Mouse (Mus musculus): ENCODE measurements around the gene Runx2. TPM values are rescaled to one million over a fixed set of nuclear protein-coding genes. Genes with fewer than 3 reads are reported as not detected.

Gene Runx2
- polyA plus RNA-seq, 1 experiment from 2014 or later = 2.0 TPM

DNA sequence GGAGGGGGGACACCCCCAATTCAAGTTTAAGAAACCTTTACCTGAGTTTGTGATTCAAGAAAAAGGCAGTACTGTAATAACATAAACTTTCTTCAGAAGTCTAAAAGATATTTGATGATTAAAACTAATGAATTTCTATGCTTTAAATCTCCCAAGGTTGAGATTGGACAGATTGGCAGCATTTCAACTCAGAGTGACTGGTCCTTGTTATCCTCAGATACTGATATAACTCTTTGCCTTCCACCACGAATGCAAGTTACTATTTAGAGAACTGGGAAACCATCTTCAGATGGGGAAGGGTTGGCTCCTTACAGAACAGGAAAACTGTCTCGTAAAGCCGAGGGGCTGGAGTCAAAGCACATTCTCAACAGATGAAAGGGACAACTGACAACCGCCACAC, 172.5 kb downstream of the Runx2 start:
- no peaks in the 10 kb centered on the region for H3K36me3 ChIP-seq (replicated peaks)
- H3K4me1 ChIP-seq = peaks cover 11% of the 10 kb centered on the region; the same call in 1 of the 2 replicates
- no peaks in the 10 kb centered on the region for H3K9me3 ChIP-seq
- no peak for DNase-seq (ENCODE audit: low spot score)
- no peak overlapping the region for H3K4me3 ChIP-seq
- H3K27me3 ChIP-seq (replicated peaks; ENCODE audit: low read depth, poor library complexity, severe bottlenecking) = peaks cover 6% of the 10 kb centered on the region; the same call in 1 of the 2 replicates
- H3K27ac ChIP-seq (replicated peaks) = no peak overlapping the region
- WGBS = 74% methylated on average over 4 of the region's 4 CpGs

- no peak overlapping the region for H3K27ac ChIP-seq (replicated peaks)
- DNase-seq (ENCODE audit: low spot score) = no peak
- no peaks in the 10 kb centered on the region for H3K36me3 ChIP-seq (replicated peaks)
- H3K9me3 ChIP-seq = no peaks in the 10 kb centered on the region
- 77% methylated on average over 3 of the region's 3 CpGs for WGBS
- H3K27me3 ChIP-seq (replicated peaks; ENCODE audit: low read depth, poor library complexity, severe bottlenecking) = peaks cover 6% of the 10 kb centered on the region; the same call in 1 of the 2 replicates
- no peak overlapping the region for H3K4me3 ChIP-seq
- peaks cover 13% of the 10 kb centered on the region; the same call in 1 of the 2 replicates for H3K4me1 ChIP-seq
Observed at GRCm38 (mm10) chr17:44640910-44641309, 173.7 kb downstream of the Runx2 start.

- Histone ChIP-seq H3K27me3 (replicated peaks; ENCODE audit: low read depth, poor library complexity, severe bottlenecking) (peaks cover 6% of the 10 kb centered on the region; the same call in 1 of the 2 replicates), H3K36me3 (replicated peaks) (no peaks in the 10 kb centered on the region), H3K4me3 (no peak overlapping the region), H3K4me1 (peaks cover 13% of the 10 kb centered on the region; the same call in 1 of the 2 replicates), H3K27ac (replicated peaks) (no peak overlapping the region), H3K9me3 (no peaks in the 10 kb centered on the region)
- WGBS = 94% methylated on average over 14 of the region's 14 CpGs
- DNase-seq (ENCODE audit: low spot score) = no peak
Observed at GRCm38 (mm10) chr17:44639446-44639845, 175.2 kb downstream of the Runx2 start.

DNA sequence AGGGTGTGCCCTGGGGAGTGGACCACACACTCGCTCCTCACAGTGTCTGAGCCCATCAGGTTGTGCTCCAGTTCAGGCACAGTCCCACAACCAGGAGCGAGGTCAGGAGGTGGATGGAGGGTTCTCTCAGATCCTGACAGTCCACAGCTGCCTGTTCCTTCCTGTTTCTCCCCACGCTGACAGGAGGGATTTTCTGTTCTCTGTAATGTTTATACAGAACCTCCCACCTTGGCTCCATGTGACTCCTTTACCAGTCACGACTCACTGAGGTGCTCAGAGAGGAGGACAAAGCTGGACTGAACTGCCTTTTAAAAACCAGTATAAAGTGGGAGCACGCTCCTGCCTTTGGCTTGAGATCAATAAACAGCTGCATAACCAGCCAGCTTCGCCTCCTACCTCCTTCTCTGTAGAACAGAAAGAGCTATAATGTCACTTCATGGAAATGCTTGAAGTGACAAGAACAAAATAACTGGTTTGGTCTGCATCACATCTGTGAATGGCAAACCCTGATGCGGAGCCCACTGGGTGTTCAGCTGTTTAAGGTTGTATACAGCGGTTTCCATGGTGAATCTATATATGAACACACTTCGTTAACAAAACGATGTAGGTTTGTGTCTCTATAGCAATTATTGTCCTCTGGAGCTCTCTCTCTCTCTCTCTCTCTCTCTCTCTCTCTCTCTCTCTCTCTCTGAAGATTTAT, 177.3 kb downstream of the Runx2 start:
- Histone ChIP-seq H3K27me3 (replicated peaks; ENCODE audit: low read depth, poor library complexity, severe bottlenecking) (peaks cover 6% of the 10 kb centered on the region; the same call in 1 of the 2 replicates), H3K9me3 (no peaks in the 10 kb centered on the region), H3K27ac (replicated peaks) (no peak overlapping the region; the same call in 1 of the 2 replicates), H3K36me3 (replicated peaks) (no peaks in the 10 kb centered on the region), H3K4me3 (no peak overlapping the region), H3K4me1 (peaks cover 28% of the 10 kb centered on the region; the same call in 1 of the 2 replicates)
- no peak for DNase-seq (ENCODE audit: low spot score)
- 76% methylated on average over 10 of the region's 10 CpGs for WGBS

GRCm38 (mm10) chr17:44634486-44634885, 180.1 kb downstream of the Runx2 start:
- Histone ChIP-seq H3K27me3 (replicated peaks; ENCODE audit: low read depth, poor library complexity, severe bottlenecking) (peaks cover 6% of the 10 kb centered on the region; the same call in 1 of the 2 replicates), H3K27ac (replicated peaks) (no peak overlapping the region), H3K4me3 (no peak overlapping the region), H3K36me3 (replicated peaks) (no peaks in the 10 kb centered on the region), H3K9me3 (no peaks in the 10 kb centered on the region), H3K4me1 (peaks cover 29% of the 10 kb centered on the region; the same call in 1 of the 2 replicates)
- 73% methylated on average over 5 of the region's 5 CpGs for WGBS
- no peak for DNase-seq (ENCODE audit: low spot score)

DNA sequence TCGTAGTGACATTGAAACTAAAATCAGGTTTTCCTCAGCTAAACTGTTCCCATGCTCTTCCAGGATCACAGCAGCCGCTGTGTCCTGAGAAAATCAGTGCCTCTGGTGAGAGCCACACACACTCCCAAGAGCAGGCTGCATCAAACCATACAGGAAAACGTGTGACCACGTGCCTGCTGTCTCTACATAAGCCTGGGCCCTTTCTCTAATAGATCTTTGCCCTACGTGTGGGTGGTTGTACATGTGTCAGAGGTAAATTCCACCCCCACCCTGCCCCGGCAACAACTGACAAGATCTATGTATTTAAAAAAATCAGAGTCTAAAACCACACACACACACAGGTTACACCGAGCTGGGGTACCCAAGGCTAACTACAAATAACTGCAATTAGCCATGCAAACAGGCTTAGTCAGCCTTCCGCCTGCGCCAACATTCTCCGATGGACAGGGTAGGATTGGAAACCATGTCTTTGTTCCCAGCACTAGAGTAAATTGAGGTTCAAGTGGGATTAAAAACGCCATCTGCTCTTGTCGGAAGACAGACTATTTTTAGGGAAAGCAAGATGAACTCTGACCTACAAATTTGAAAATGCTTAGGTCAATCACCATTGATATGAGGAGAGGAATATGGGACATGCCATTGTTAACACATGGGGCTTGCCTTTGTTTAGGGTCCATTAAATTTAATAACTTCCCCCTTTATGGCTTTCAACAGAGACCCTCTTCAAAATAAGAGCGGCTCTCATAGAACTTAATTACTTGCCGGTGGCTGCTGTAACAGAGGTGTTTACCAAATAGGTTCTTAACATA, 180.8 kb downstream of the Runx2 start:
- peak; percentile 21 for DNase-seq (ENCODE audit: low spot score)
- no peak overlapping the region for H3K4me3 ChIP-seq

DNA sequence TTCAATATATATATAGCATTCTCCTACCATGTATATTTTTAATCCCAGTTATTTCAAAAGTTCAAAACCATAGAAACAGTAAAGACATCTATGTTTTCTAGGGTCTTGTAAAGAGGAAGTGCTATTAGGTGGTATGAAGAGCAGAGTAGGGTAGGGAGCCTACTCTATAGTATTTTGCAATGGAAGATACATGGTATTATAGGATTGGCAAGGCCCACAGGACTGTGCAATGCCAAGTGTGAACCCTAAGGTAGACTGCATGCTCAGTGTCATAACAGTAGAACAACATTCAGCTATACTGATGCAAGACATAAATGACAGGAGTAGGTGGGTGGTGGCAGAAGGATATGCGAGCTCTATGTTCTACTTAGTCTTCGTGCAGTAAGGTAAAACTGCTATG, 181.7 kb downstream of the Runx2 start:
- Histone ChIP-seq H3K27me3 (replicated peaks; ENCODE audit: low read depth, poor library complexity, severe bottlenecking) (no peaks in the 10 kb centered on the region), H3K4me3 (no peak overlapping the region), H3K4me1 (peaks cover 21% of the 10 kb centered on the region; the same call in 1 of the 2 replicates), H3K36me3 (replicated peaks) (no peaks in the 10 kb centered on the region), H3K27ac (replicated peaks) (no peak overlapping the region), H3K9me3 (no peaks in the 10 kb centered on the region)
- 95% methylated on average over 2 of the region's 2 CpGs for WGBS
- no peak for DNase-seq (ENCODE audit: low spot score)

More for the DNA sequence above, 180.8 kb downstream of the Runx2 start:
- Histone ChIP-seq H3K27ac (replicated peaks) (no peak overlapping the region; the same call in 1 of the 2 replicates), H3K36me3 (replicated peaks) (no peaks in the 10 kb centered on the region), H3K4me1 (peaks cover 29% of the 10 kb centered on the region; the same call in 1 of the 2 replicates), H3K27me3 (replicated peaks; ENCODE audit: low read depth, poor library complexity, severe bottlenecking) (peaks cover 6% of the 10 kb centered on the region; the same call in 1 of the 2 replicates), H3K9me3 (no peaks in the 10 kb centered on the region)
- 71% methylated on average over 14 of the region's 14 CpGs for whole genome bisulfite sequencing

DNA sequence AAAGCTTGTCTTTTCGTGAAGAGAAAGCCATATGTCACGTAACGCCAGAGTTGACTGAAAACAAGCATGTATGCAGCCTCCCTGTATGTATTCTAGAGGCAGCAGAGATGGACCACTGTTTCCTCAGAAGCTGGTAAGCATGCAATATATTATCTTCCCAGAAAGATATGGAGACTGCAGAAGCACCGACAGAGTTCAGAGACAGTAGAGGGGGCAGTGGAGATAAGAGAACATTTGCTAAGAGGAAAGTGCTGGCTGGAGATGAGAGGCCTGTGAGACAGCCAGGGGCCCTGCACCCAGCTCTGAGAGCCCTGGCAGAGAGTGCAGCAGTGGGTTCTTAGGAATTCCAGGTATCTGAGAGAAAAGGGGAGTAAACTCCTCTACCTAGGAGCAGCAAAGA, 182.3 kb downstream of the Runx2 start:
- Histone ChIP-seq H3K27ac (replicated peaks) (no peak overlapping the region), H3K9me3 (no peaks in the 10 kb centered on the region), H3K4me3 (no peak overlapping the region), H3K27me3 (replicated peaks; ENCODE audit: low read depth, poor library complexity, severe bottlenecking) (no peaks in the 10 kb centered on the region), H3K4me1 (peaks cover 19% of the 10 kb centered on the region; the same call in 1 of the 2 replicates), H3K36me3 (replicated peaks) (no peaks in the 10 kb centered on the region)
- DNase-seq (ENCODE audit: low spot score) = no peak
- WGBS = 86% methylated on average over 4 of the region's 4 CpGs

DNA sequence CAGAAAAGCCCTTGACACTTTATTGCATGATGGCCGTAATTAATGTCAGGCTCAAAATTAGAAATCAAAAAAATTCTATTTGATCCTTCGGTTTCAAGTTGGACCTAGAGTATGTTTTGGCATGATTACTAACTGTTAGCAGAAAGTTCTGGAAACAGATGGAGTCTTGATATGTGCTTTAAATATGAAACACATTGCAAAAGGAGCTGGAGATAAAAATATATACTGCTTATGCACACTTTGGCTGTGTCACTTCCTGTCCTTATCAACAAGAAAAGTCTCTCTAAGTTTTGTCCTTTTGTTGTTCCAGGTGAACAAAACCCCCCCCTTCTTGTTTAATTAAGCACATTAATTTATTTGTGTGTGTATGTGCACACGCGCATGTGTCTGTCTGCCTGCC, 183.0 kb downstream of the Runx2 start:
- DNase-seq (ENCODE audit: low spot score) = no peak
- H3K27ac ChIP-seq (replicated peaks) = no peak overlapping the region
- peaks cover 16% of the 10 kb centered on the region; the same call in 1 of the 2 replicates for H3K4me1 ChIP-seq
- 91% methylated on average over 4 of the region's 4 CpGs for WGBS
- no peaks in the 10 kb centered on the region for H3K9me3 ChIP-seq
- H3K4me3 ChIP-seq = no peak overlapping the region
- no peaks in the 10 kb centered on the region for H3K27me3 ChIP-seq (replicated peaks; ENCODE audit: low read depth, poor library complexity, severe bottlenecking)
- no peaks in the 10 kb centered on the region for H3K36me3 ChIP-seq (replicated peaks)

- Histone ChIP-seq H3K9me3 (peaks cover 1% of the 10 kb centered on the region; the same call in 1 of the 2 replicates), H3K27ac (replicated peaks) (no peak overlapping the region), H3K27me3 (replicated peaks; ENCODE audit: low read depth, poor library complexity, severe bottlenecking) (no peaks in the 10 kb centered on the region), H3K36me3 (replicated peaks) (no peaks in the 10 kb centered on the region), H3K4me3 (no peak overlapping the region), H3K4me1 (0 out of 2 replicates have a peak, but pooled peaks cover under 1% of the 10 kb centered on the region)
- DNase-seq (ENCODE audit: low spot score) = no peak
- WGBS = 87% methylated on average over 6 of the region's 6 CpGs
Observed at GRCm38 (mm10) chr17:44627317-44627716, 187.3 kb downstream of the Runx2 start.

- 81% methylated on average over 2 of the region's 2 CpGs for WGBS
- H3K9me3 ChIP-seq = peaks cover 2% of the 10 kb centered on the region; the same call in 1 of the 2 replicates
- no peak for DNase-seq (ENCODE audit: low spot score)
Observed at GRCm38 (mm10) chr17:44623707-44624106, 190.9 kb downstream of the Runx2 start.

GRCm38 (mm10) chr17:44623271-44623670, 191.3 kb downstream of the Runx2 start:
- no peak for DNase-seq (ENCODE audit: low spot score)
- H3K4me3 ChIP-seq = no peak overlapping the region
- no peaks in the 10 kb centered on the region for H3K27me3 ChIP-seq (replicated peaks; ENCODE audit: low read depth, poor library complexity, severe bottlenecking)
- H3K4me1 ChIP-seq = peaks cover 17% of the 10 kb centered on the region
- no peaks in the 10 kb centered on the region for H3K36me3 ChIP-seq (replicated peaks)
- no peak overlapping the region; the same call in 1 of the 2 replicates for H3K27ac ChIP-seq (replicated peaks)
- WGBS = 50% methylated on average over 8 of the region's 8 CpGs
- H3K9me3 ChIP-seq = peaks cover 2% of the 10 kb centered on the region; the same call in 1 of the 2 replicates

More at GRCm38 (mm10) chr17:44623707-44624106, 190.9 kb downstream of the Runx2 start:
- Histone ChIP-seq H3K27me3 (replicated peaks; ENCODE audit: low read depth, poor library complexity, severe bottlenecking) (no peaks in the 10 kb centered on the region), H3K4me1 (peaks cover 17% of the 10 kb centered on the region), H3K36me3 (replicated peaks) (no peaks in the 10 kb centered on the region), H3K4me3 (no peak overlapping the region), H3K27ac (replicated peaks) (no peak overlapping the region)

Measured in embryonic facial prominence, embryonic 10.5 days (tissue).